Mouse (Mus musculus) frontal cortex, postnatal 10 days (tissue): ENCODE data around the gene Fndc3c1.
"Not testable (repeated sequence)": the region's sequence is repeated elsewhere in the genome, so short reads cannot be mapped to it uniquely, and the experiment has no call there.

Source experiments
- DNase-seq, 2 experiments: peaks; one replicate each; pipeline ENCODE4 v3.0.0; 2022; ENCODE audit warnings: low spot score in 2 of 2, mixed read lengths in 1 of 2

The Fndc3c1 gene

GRCm38 (mm10) chrX:106485101-106485651 is at the start of gene Fndc3c1:
TSS of gene Fndc3c1 (minus strand) at chrX:106485401.
- no peak for DNase-seq

GRCm38 (mm10) chrX:106486451-106486850 is 1.2 kb upstream of the Fndc3c1 start:
- no peak for DNase-seq

GRCm38 (mm10) chrX:106485671-106486070 is 470 bp upstream of the Fndc3c1 start:
- no peak for DNase-seq

GRCm38 (mm10) chrX:106479891-106480290 is 5.3 kb downstream of the Fndc3c1 start:
- not testable (repeated sequence) for DNase-seq

GRCm38 (mm10) chrX:106385304-106385703 is 99.9 kb downstream of the Fndc3c1 start:
- DNase-seq, result no peak

- DNase-seq, result no peak
Observed at GRCm38 (mm10) chrX:106380608-106381007, 104.6 kb downstream of the Fndc3c1 start.
